Mouse (Mus musculus) testis, adult 2 months (tissue): ENCODE measurements at regions not wholly inside any gene's neighbourhood (a gene's known extent, or its start where the extent isn't known, plus 50 kb on each side); places are given as distances from the start of the nearest gene placed in this dataset.

ENCODE experiments used
- H3K27ac ChIP-seq: fragments of 200-500 bp; 2 replicates; pipeline ENCODE4 v1.5.1; 2012; ENCODE audit warnings: low read depth, low read length; ENCODE audit not compliant: control insufficient read depth, insufficient read depth
- H3K27me3 ChIP-seq: fragments of 200-500 bp; 2 replicates; pipeline ENCODE4 v1.6.1; 2012; ENCODE audit warnings: mild to moderate bottlenecking, low read length, moderate library complexity; ENCODE audit not compliant: control insufficient read depth, insufficient read depth
- H3K36me3 ChIP-seq: fragments of 200-500 bp; 2 replicates; pipeline ENCODE4 v1.6.1; 2012; ENCODE audit warnings: mild to moderate bottlenecking, low read length; ENCODE audit not compliant: control insufficient read depth, insufficient read depth
- H3K4me1 ChIP-seq: fragments of 200-500 bp; 2 replicates; pipeline ENCODE4 v1.6.1; 2012; ENCODE audit warnings: low read length; ENCODE audit not compliant: control insufficient read depth, insufficient read depth
- H3K4me3 ChIP-seq: fragments of 200-500 bp; 2 replicates; pipeline ENCODE4 v1.5.1; 2012; ENCODE audit warnings: low read depth, mild to moderate bottlenecking, low read length, moderate library complexity, mixed read lengths; ENCODE audit not compliant: control insufficient read depth
- CTCF ChIP-seq: fragments of 200-500 bp; IDR thresholded peaks from 2 replicates; pipeline ENCODE4 v1.5.1; 2012; ENCODE audit warnings: low read depth, mild to moderate bottlenecking, inconsistent platforms, low read length, moderate library complexity; ENCODE audit not compliant: control insufficient read depth, insufficient read depth, insufficient replicate concordance
- POLR2A ChIP-seq: fragments of 200-500 bp; IDR thresholded peaks from 2 replicates; pipeline ENCODE4 v1.6.1; 2012; ENCODE audit warnings: low read depth, mild to moderate bottlenecking, inconsistent platforms, low read length, moderate library complexity; ENCODE audit not compliant: control insufficient read depth

DNA sequence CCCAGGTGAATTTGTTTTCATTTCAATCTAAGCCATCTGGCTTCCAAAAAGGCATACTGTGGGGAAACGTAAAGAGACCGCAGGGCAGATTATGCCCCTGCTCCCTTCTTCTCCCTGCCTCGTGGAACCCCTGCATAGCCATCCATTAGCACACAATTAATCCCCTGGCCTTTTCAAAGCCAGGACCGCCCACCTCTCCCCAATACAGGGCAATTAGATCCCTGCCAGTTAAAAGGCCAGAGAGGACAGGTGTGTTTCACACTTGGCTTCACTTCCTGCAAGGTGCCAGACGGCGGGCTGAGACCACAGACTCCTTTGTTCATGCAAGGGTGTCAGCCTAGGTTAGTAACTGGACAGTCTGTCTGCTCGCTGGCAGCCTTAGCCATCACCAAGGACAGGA is 93.1 kb upstream of the Kit start:
- Histone ChIP-seq H3K27me3 (no peaks in the 10 kb centered on the region), H3K27ac (no peak overlapping the region), H3K4me3 (no peak overlapping the region), H3K36me3 (no peaks in the 10 kb centered on the region), H3K4me1 (peaks cover 2% of the 10 kb centered on the region; the same call in 1 of the 2 replicates)
- TF ChIP-seq POLR2A (no peak), CTCF (no peak)

- Histone ChIP-seq H3K27me3 (no peaks in the 10 kb centered on the region), H3K27ac (no peak overlapping the region), H3K4me3 (no peak overlapping the region), H3K4me1 (peaks cover 2% of the 10 kb centered on the region; the same call in 1 of the 2 replicates), H3K36me3 (no peaks in the 10 kb centered on the region)
- TF ChIP-seq POLR2A: no peak
- no peak for TF ChIP-seq CTCF
Observed at GRCm38 (mm10) chr5:75484330-75484729, 90.4 kb upstream of the Kit start.

- no peak overlapping the region for H3K27ac ChIP-seq
- no peaks in the 10 kb centered on the region for H3K36me3 ChIP-seq
- no peak overlapping the region for H3K4me3 ChIP-seq
- H3K27me3 ChIP-seq: no peaks in the 10 kb centered on the region
- no peak for TF ChIP-seq CTCF
- no peak for TF ChIP-seq POLR2A
- no peaks in the 10 kb centered on the region for H3K4me1 ChIP-seq
Observed at GRCm38 (mm10) chr5:75490806-75491205, 83.9 kb upstream of the Kit start.

- H3K36me3 ChIP-seq: no peaks in the 10 kb centered on the region
Observed at GRCm38 (mm10) chr5:75494143-75494542, 80.6 kb upstream of the Kit start.

GRCm38 (mm10) chr5:75499053-75499452 is 75.7 kb upstream of the Kit start:
- H3K27me3 ChIP-seq: no peaks in the 10 kb centered on the region
- H3K36me3 ChIP-seq: no peaks in the 10 kb centered on the region
- H3K4me3 ChIP-seq: no peak overlapping the region
- H3K27ac ChIP-seq: no peak overlapping the region
- TF ChIP-seq CTCF: no peak
- no peak for TF ChIP-seq POLR2A
- no peaks in the 10 kb centered on the region for H3K4me1 ChIP-seq

More at GRCm38 (mm10) chr5:75494143-75494542, 80.6 kb upstream of the Kit start:
- Histone ChIP-seq H3K27me3 (no peaks in the 10 kb centered on the region), H3K4me1 (no peaks in the 10 kb centered on the region), H3K27ac (no peak overlapping the region), H3K4me3 (no peak overlapping the region)
- TF ChIP-seq POLR2A (no peak), CTCF (no peak)

- Histone ChIP-seq H3K27me3 (no peaks in the 10 kb centered on the region), H3K4me1 (no peaks in the 10 kb centered on the region), H3K36me3 (no peaks in the 10 kb centered on the region), H3K4me3 (no peak overlapping the region), H3K27ac (no peak overlapping the region)
- peak; percentile 38; the same call in 1 of the 2 replicates for TF ChIP-seq CTCF
- no peak for TF ChIP-seq POLR2A
Observed at GRCm38 (mm10) chr5:75499695-75500094, 75.0 kb upstream of the Kit start.

DNA sequence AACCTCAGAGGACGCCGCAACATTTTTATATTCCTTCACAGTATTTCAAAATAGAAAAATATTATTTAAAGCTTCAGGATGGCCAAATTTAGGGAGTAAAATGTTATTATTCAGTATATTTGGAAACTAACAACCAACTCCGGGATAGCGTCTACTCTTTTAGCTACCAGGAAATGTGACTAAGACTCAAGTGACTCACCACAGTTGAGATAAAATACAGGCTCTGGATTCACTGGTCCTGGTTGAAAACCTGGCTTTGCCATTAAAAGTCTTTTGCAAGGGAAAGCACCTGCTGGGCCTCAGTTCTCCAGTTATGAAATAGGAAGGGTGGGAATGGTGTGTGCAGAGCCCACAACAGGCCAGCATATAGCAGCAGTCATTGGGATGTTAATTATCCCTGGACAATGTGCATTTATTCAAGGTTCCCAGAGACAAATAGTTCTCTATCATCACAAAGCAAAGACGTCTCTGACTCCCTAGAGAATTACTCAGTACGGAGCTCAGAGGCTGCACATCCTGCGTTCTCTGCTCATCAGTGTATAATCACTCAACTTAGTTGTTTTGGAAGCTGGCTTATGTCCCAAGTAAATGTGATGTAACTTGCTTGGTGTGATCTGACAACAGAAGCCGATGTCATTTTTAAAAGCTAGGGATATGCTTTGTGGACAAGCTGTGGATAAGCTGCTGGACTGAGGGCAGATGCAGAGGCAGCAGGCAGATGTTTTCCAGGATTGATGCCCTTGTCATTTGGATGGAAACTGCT is 73.9 kb upstream of the Kit start:
- Histone ChIP-seq H3K4me1 (no peaks in the 10 kb centered on the region), H3K4me3 (no peak overlapping the region), H3K27me3 (no peaks in the 10 kb centered on the region), H3K36me3 (no peaks in the 10 kb centered on the region), H3K27ac (no peak overlapping the region)
- no peak for TF ChIP-seq CTCF
- no peak for TF ChIP-seq POLR2A

DNA sequence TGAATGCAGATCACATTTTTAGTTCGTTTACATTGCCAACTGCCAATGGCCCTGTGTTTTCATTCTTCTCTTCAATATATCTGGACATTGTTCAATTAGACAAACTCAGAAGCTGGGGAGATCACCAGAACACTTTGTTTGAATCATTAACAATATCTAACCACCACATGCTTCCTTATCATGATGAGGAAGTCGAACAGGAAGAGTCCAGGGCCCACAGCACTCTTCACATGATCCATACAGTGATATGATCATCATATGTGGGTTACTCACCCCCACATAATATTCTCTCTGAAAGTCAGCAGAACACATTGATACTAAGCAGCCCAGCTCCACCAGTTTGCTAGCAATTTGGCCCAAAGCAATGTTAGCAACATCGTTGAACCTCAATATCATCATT is 71.0 kb upstream of the Kit start:
- Histone ChIP-seq H3K27ac (no peak overlapping the region), H3K36me3 (no peaks in the 10 kb centered on the region), H3K27me3 (no peaks in the 10 kb centered on the region), H3K4me1 (no peaks in the 10 kb centered on the region), H3K4me3 (no peak overlapping the region)
- TF ChIP-seq POLR2A (no peak), CTCF (no peak)
